Mouse (Mus musculus): Measurements from ENCODE around the gene Hsd3b6. TPM values are rescaled to one million over a fixed set of nuclear protein-coding genes. Genes with fewer than 3 reads are reported as not detected.

Hsd3b6 gene
- 0.10 and 0.13 TPM in 2 replicates for polyA plus RNA-seq (2015; fragmentation: Nextera tagmentation; extraction: Ambion mirVana)

DNA sequence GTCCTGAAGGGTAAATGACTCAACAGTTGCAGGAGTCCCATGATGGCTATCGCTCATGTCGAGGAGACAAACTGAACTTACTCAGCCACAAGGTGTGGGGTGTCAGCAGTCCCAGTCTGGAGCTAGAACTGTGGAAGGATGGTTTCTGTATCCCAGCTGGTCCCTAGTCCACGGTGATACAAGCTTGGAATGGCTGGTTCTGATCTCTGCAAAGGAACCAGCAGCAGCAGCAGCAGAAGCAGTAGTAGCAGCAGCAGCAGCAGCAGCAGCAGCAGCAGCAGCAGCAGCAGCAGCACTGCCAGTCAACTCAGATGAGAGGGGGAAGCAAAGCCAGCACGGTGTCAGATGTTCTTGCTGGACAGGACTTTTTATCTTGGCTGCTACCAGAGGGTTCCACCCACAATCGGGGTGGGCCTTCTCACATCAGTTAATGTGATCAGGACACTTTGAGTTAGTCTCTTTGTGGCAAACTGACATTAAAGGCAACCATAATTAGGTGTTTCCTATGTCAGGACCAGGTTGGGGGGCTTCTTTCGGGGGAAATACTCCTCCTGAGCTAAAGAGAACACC, at the start of gene Hsd3b6:
TSS of gene Hsd3b6 (minus strand) at position 343 of the 570 bp plus-strand sequence.

DNA sequence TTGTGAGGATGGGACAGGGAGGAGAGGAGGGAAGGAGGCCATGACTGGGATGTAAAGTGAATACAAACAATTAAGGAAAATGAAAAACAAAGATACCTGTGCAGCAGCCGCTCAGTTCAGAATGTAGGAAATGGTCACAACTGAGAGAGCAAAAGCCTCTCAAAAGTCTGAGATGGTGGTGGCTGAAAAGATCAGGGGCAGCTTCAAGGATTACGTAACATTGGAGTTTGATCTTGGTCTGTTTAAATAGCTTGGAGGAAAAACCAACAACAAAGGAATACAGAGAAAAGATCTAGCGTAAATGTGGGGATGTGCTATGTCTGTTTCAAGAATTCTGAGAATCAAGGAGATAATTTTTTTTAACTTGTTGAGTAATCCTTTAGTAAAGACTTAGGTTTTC, 45.3 kb upstream of the Hsd3b6 start, which contains the start of gene Hsd3b1:
TSS of gene Hsd3b1 (minus strand) at position 219 of the 400 bp plus-strand sequence.

Other genes with a start within 250 kb of the Hsd3b6 start
- not detected in 2 replicates for gene Gm10681, start 225.6 kb downstream of the Hsd3b6 start, polyA plus RNA-seq (2015; fragmentation: Nextera tagmentation; extraction: Ambion mirVana)
- not detected in 2 replicates for gene Hsd3b5, start 184.2 kb downstream of the Hsd3b6 start, polyA plus RNA-seq (2015; fragmentation: Nextera tagmentation; extraction: Ambion mirVana)
- gene Hsd3b2, start 89.9 kb downstream of the Hsd3b6 start, polyA plus RNA-seq (2015; fragmentation: Nextera tagmentation; extraction: Ambion mirVana): not detected in 2 replicates
- gene Hsd3b3, start 51.3 kb downstream of the Hsd3b6 start, polyA plus RNA-seq (2015; fragmentation: Nextera tagmentation; extraction: Ambion mirVana): not detected in 2 replicates
- gene Hsd3b1, start 45.4 kb upstream of the Hsd3b6 start, polyA plus RNA-seq (2015; fragmentation: Nextera tagmentation; extraction: Ambion mirVana): 0.14 and 0.24 TPM in 2 replicates
- gene Hao2, start 78.8 kb upstream of the Hsd3b6 start, polyA plus RNA-seq (2015; fragmentation: Nextera tagmentation; extraction: Ambion mirVana): not detected in 2 replicates